Mouse (Mus musculus): ENCODE measurements around the gene Wnk2.
A peak's percentile ranks its signal among the peaks of the same experiment; 100 is the strongest.

Gene Wnk2

DNA sequence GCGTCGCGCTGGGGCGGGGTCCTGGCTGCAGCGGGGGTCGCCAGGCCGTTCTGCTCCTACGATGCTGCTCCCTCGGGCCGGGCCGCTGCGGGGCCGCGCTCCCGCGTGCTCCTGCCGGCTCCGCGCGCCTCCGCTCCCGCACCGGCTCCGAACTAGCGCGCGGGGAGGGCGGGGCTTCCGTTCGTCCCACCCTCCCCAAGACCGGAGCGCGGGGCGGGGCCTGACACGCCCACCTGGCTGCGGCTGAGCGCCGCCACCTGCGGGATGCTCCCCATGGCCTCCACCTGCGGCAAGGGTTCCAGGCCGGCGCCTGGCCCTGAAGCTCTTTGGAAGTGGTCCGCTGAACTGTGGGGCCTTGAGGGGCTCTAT, at the start of gene Wnk2:
Gene Wnk2 (minus strand): TSS at position 157 of the 369 bp plus-strand sequence.
- peak; percentile 86 for DNase-seq

DNA sequence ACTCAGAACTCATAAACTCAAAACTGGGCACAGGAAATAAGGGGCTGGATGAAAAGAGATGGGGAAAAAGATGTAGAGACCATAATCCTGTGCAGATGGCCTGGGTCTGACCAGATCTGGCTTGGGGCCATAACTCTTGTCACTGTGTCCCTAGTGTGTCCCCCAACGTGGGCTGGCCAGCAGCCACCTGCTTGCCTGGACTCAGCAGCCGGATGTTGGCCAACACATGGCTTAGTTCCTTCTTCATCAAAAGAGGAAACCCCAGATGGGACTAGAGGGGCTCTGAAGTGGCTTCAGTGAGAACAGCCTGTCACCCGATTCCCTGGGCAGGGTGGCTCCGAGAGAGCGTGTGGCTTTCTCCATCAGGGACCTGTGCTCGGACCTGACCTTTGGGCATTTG, 49.0 kb upstream of the Wnk2 start:
- no peak for DNase-seq

DNA sequence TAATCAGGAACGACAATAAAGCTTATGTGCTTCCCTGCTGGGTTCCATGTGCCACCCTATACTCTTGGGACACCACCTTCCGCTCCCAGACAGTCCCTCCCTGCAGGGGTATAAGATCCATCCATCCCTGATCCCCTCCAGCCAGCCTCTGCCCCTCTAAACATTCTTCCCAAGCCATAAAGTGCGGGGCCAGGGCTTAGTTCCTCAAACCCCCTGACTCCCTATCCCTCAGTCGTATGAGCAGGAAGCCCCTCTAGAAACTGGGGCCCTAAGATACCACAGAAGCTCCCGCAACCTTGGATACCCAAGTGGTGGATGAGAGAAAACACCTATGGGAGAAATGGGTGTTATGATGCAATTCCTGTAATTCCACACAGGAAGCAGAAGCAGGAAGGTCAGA, 48.4 kb upstream of the Wnk2 start:
- DNase-seq: no peak

DNA sequence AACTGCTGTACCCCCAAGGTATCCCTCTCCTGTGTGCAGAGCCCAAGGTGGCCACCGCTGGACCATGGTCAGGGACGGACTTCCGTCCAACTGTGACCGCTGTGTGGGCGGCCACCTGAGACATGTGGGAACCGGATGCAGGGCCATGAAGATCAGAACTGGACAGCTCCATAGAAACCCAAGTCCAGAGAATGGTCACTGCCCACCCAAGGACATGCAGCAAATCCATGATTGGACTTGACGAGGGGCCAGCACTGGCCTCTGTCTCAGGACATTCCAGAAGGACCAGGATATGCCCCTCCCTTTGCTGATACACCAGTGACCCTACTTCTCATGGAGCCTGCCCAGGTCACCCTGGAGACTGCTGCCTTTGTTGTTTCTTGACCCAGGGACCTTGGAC, 47.8 kb upstream of the Wnk2 start:
- DNase-seq: no peak

DNA sequence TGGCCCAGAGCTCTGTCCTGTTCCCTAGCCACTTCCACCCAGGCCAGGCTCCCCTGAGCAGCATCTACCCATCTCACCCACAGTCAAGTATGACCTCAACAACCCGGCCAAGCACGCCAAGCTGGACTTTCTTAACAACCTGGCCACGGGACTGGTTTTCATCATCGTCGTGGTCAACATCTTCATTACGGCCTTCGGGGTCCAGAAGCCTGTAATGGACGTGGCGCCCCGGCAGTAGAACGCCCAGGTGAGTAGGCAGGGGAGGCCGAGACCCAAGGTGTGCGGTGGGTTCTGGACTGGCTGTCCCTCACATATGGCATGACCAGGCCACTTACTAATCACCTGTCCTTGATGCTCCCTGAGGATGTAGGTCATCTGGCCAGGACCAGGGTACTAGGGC, 47.0 kb upstream of the Wnk2 start:
- no peak for DNase-seq

DNA sequence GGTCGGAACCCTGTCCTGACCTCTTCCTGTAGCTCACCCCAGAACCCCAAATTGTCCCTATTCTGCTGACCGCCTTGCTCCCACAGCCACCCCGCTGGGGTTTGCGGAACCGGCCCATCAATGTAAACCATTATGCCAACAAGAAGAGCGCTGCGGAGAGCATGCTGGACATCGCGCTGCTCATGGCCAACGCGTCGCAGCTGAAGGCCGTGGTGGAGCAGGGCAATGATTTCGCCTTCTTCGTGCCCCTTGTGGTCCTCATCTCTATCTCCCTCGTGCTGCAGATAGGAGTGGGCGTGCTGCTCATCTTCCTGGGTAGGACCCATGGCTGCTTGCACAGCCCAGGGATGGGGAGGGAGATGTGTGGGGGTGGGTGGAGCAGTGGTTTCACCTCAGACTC, 45.8 kb upstream of the Wnk2 start:
- no peak for DNase-seq

DNA sequence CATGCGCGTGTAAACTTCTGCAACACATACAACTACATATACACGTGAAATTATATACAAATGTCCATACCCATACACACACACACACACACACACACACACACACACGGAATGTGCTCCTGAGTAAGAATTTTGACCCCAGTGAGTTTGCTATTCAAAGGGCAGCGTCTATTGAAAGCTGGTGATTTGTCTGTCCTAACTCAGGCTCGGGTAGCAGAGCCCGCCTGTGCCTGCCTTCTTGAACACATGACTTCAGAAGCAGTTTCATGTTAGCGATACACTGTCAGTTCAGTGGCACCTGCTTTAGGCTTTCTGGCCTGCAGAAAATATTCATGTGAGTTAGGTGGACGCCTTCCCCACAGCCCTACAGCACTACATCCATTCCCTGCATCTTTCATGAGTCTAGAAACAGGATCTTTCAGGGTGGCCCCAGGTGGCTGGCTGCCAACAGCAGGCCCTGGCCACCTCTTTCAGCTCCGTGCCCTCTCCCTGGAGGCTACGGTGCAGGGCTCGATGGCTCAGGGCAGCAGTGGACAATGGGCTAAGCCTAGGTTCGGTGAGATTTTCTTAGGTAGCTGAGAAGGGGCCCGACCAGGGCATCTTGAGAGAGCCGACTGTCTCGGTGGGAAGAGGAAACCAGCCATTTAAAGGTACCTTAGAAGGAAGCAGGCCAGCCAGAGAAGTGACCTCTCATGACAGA, 44.5 kb upstream of the Wnk2 start:
- no peak for DNase-seq

DNA sequence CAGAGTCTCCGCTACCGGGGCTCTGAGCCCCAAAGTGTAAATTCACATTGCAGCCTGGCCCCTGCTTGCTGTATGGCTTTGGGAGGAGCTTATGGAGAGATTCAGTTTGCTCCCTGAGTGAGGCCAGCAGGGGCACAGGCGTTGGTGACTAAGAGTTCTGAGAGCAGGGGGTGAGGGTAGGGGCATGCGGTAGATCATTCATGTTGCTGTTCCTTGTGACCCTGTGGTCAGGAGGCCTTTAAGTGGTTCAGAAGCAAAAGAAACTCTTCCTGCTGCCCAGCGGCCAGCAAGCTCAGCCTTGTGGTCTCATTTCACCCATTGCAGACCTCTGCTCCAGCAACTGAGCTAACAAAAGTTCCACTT, 43.8 kb upstream of the Wnk2 start:
- DNase-seq: no peak

DNA sequence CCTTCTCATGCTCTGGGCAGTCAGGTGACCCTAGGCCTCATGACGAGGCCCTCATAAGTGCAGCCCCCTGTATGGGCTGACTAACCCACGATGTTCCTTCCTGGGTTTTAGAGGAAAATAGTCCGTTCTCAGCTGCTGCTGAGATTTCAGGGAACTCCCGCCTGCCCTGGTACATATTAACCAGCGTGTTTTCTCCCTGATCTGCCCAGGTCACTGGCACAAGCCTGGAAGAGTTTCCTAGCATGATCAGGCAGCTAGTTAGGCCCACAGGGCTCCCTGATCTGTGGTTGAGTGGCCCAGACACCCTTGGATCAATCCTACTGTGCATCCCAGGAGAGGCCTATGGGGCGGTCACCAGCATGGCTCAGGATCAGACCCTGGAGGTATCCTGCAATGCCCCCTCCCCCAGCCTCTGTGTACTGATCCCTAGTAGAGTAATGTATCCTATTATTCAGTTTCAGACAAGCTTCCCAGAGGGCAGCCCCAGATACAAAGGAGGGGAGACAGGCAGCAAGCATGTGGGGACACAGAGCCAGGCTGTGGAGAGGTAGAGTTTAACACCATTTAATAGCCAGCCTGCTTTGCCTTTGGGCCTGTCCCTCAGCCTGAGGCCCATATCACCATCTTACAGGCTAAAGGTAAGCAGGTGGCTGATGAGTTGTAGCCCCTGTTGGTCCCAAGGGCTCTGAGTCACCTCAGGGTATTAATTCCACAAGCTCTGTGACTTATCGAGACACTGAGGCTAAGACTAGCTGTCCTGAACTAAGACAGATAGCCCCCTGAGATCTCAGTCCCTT, 43.3 kb upstream of the Wnk2 start:
- no peak for DNase-seq

DNA sequence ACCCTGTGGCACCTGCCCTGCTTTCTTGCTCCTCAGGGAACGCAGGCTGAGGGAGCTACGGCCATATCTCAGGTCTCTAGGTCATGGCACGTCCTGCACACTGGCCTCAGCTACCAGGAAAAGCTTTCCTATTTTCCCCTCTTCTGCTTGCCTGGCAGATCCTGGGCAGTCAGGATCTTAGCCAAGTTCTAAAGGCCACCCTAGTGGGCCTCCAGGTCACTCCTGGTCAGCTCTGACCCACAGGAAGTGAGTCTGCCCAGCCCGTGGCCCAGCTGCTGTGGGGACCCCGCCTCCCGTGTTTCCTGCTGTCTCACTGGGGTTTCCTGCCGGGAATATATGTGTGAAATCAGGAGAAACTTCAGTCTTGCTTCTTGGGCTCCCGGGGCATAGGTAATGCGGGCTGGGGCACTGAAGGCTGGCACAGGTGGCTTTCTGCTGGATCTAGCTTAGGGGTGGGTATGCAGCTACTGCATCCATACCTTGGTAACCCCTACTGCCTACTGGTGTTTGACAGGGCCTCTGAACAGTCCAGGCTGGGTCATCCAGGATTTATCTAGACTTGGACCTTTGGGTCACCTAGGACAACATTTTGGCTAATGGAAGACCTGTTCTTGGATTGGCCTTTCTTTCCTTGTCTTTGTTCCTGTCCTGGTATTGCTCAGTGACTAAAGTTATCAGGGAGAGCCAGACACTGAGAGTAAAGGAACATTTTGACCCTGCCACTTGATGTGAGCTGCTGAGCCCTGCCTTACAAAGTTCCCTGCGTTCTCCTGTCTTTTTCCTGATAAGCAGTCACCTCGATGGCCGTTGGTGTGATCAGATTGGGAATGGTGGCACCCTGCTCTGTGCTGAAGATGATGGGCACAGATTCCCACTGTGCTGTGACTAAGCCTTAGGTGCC, 42.4 kb upstream of the Wnk2 start:
- DNase-seq: no peak

DNA sequence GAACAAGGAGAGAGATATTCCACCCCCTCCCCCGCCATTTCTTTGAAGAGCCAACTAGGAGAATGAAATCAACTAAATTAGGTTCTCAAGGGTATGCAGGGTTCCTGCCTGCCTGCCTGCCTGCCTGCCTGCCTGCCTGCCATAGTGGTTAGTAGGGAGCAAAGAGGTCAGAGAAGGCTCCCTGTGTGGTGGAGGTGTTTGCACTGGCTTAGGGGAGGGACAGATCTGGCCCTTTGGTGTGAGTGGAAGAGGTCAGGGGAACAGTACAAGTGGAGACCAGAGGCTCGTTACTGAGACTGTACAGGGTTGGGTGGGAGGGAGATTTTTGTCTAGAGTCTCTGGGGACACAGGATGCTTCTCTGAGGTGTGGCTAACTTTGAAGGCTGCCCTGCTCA, 41.1 kb upstream of the Wnk2 start:
- no peak for DNase-seq

DNA sequence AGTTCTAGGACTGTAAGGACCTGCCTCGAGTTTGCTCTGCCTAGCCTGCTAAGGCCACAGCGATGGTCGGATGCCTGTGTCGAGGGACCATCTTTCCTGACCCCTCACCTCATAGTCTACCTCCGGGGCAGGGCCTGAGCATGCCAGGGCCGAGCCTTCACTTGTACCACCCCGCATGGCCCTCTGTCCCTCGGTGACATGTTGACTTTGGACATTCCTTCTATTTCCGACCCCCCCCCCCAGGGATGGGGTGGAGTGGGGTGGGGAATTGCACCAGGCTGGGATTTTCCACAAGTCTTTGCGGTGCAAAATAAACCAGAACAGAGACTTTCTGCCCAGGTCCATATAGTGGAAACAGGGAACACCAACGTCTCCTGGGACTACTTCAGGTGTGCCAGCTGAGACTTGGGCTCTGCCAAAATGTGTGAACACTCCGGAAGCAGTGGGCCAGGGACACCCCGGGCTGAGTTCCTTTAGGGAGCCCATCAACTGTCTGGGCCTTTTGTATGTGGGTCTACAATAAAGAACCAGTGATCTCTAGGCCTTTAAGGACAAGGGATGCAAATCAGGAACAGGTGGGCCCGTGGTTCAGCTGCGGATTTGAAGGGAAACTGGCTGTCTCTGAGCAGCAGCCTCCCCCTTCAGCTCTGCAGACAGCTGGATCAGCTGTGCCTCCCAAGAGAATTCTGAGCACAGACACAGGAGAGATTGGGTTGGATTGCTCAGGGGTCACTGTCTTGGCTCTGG, 40.6 kb upstream of the Wnk2 start:
- no peak for DNase-seq

DNA sequence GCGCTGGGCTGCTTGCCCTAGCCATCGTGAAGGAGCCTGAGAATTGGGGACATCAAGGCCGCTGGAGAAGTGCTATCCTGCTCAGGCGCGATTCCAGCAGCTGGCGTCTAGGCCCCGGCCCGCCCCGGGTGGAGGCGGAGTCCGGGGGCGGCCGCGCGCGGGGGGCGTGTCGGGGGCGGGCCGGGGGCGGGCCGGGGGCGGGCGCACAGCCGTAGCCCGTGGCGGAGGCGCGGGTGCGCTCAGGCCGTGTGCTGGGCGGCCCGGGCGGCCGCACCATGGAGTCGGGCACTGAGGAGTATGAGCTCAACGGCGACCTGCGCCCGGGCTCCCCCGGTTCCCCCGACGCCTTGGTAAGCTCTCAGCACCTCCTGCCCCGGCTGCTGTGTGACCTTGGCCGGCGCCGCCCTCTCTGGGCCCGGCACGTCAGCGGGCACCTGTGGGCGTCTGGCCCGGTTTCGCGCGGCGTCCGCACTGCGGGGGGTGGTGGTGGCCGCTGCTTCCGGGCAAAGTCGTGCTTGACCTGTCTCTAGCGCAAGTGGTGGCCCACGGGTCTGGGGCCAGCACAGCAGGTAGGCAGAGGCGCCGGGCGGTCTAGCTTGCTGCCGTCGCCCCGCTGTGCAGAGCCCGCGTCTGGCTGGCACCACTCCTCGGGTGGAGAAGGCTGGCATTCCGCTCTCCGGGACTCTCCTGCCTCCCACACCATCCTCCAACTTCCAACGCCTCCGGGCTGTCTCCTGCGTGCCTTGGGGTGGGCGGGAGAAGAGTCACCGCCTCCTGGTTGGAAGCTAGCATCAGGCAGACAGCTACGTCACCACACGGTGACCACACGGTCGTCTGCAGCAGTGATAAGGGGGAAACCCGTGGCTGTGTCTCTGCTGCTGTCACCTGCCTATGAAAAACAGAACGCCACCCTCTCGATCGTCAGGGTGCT, 39.7 kb upstream of the Wnk2 start, which contains the start of gene Ninj1:
Gene Ninj1 (plus strand): TSS at position 198 of the 931 bp plus-strand sequence.
- peak; percentile 79 for DNase-seq

DNA sequence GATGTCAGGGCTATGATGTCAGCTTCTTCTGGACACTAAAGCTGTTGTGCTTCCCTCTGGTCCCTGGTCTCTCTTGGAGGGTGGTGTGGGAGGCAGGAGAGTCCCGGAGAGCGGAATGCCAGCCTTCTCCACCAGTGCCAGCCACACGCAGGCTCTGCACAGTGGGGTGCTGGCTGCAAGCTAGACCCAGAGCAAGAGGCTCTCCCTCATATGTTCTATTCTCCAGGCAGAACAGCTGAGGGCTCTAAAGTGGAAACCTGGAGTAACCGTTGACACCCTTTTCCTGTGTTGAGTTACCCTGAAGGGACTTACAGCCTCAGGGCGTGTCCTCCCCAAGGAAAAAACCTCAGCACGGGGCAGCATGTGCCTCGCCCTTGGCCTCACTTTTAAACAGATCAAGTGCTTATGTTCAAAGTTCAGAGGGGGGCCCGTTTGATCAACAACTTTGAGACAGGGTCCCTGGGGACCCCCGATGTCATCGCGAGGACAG, 39.0 kb upstream of the Wnk2 start:
- no peak for DNase-seq

DNA sequence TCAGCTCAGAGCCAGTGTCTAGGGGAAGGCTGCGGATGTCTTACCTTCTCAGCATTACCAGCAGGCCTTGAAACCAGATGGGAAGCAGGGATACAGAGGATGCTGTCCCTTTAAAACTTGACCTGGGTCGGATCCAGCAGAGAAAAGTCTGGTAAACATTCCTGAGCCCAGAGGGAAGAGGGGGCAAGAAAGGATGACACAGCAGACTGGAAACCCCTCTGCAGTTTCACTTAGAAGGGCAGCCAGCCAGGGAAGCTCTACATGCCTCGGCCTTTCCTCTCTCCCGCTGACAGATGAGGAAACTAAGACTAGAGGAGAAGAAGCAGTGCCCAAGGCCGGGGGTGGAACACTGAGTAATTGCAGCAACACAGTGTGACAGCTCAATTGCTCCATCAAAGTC, 35.8 kb upstream of the Wnk2 start:
- peak; percentile 3 for DNase-seq

DNA sequence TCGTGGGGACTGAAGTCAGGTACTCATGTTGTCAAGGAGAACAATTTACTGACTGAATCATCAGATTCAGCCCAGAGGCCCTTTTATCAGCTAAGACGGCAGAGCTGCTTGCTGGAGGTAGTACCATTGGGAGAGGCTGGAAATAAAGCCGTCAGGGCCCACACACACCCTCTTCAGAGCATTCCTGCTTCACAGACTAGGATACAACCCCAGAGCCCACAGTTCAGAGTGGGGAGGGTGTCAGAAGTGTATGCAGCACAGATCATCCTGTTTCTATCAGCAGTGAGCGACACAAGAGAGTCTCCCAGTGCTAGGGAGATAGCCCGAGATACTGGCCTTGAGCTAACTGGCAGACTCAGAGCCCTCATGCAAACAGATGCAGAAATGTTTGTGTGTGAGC, 35.3 kb upstream of the Wnk2 start:
- no peak for DNase-seq

DNA sequence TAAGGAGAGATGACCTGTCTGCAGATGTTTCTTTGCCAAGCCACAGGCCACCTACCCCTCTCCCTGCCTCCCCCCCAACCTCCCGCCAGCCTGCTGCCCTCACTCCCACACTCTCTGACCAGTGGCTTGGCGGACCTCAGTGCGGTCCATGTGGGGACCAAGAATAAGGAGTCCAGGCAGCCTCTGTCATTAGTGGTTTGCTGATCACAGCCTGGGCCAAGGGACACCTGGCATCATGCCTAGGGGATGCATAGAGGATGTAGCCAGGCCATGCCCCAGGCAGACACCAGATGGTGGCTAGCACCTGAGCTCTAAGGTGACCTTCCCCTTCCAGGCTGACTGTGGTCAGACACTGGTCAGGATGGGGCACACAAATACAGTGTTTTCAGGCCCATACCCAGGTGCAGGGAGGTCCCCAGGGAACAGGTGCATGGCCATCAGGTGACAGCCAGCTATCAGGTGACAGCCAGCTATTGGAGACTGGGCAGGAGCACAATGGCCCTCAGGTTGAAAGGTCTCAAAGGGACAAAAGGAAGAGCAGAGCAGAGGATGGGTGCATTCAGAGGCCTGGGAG, 33.7 kb upstream of the Wnk2 start:
- peak; percentile 7 for DNase-seq

DNA sequence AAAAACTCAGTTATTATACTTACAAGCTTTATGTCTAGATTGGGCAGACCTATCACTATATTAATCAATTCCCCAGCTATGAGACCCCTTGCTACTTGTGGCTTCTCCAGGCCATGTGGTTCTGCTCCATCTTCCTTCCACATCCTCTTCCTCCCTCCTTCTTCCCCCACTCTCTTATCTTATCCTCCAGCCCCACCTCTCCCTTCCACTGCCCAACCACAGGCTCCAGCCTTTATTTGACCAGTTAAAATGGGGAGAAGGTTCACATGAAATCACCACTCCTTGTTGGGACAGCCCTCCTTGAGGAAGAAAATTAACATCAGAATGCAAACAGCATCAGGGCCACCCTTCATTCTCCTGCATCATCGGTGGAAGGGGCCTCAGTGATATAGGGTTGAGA, 32.9 kb upstream of the Wnk2 start:
- no peak for DNase-seq

DNA sequence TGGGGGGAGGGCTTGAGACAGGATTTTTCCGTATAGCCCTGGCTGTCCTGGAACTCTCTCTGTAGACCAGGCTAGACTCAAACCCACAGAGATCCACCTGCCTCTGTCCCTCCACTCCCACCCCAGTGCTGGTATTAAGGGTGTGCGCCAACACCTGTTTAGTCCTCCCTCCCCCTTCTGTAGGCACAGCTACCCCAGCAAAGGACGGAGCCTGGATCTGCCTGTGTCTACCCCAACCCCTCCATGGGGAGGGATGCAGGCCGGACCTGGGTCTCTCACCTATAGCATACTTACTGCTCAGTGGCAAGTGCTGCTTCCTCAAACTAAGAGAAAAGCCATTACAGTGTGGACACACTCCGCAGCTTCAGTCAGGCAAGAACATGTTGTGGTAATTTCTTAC, 32.5 kb upstream of the Wnk2 start:
- no peak for DNase-seq

DNA sequence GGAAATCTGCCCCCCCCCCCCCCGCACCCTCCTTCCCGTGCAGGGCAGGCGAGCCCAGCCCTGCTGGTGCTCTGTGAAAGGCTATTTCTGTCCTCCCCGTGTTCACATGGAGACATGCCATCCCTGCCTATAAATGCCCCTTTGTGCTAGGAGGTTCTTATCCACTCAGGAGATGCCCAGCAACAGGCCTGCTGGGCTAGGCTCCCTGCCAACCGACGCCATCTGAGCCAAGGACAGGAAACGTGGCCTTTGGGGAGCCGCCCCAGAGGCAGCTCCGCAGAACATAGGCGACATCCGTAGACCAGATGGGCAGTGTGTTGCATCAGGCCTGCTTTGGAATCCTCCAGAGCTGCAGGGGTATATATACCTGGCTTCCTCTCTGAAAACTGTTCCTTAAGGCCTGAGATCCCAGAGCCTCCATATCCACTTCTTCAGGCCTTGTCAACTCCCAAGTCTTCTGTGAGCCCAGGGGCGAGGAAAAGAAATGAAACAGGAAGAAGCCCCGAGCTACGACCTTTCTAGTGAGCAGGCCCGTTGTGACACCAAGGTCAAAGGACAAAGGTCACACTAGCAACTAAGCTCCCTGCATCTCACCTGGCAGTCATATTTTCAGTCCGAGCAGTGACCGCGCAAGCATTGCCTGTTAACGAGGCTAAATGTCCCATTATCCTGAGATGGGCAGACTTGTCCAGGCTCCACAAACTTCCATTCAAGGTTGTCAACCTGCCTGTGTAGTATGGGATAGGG, 31.2 kb upstream of the Wnk2 start:
- DNase-seq: peak; percentile 74

Data from right cerebral cortex, postnatal 14 days (tissue).